Mouse (Mus musculus) MEL (cell line): Measurements from ENCODE around the gene Klrb1c.

Experiments
- BHLHE40 ChIP-seq: IDR thresholded peaks from 2 replicates; pipeline ENCODE4 v1.6.1; 2012; ENCODE audit warnings: low read depth, mild to moderate bottlenecking, inconsistent platforms, low read length, improper control_type of control experiment, borderline replicate concordance
- CTCF ChIP-seq, 3 experiments: IDR thresholded peaks in 2 of 3; conservative IDR thresholded peaks in 1 of 3; 2 replicates each; pipeline ENCODE4 v1.5.1; 2011 to 2012; ENCODE audit warnings: low read length in 3 of 3, low read depth in 2 of 3, mild to moderate bottlenecking in 2 of 3, improper control_type of control experiment in 1 of 3, inconsistent platforms in 1 of 3, mixed read lengths in 1 of 3, moderate library complexity in 1 of 3; ENCODE audit not compliant: control insufficient read depth in 1 of 3, insufficient read depth in 1 of 3, poor library complexity in 1 of 3, severe bottlenecking in 1 of 3
- EP300 ChIP-seq, 2 experiments: IDR thresholded peaks; 2 replicates each; pipeline ENCODE4 v1.6.1; 2011; ENCODE audit warnings: improper control_type of control experiment in 2 of 2, low read length in 2 of 2, low read depth in 1 of 2, mild to moderate bottlenecking in 1 of 2
- MAZ ChIP-seq: IDR thresholded peaks from 2 replicates; pipeline ENCODE4 v1.6.1; 2012; ENCODE audit warnings: low read depth, mild to moderate bottlenecking, inconsistent platforms, low read length, improper control_type of control experiment
- MXI1 ChIP-seq: IDR thresholded peaks from 2 replicates; pipeline ENCODE4 v1.6.1; 2011; ENCODE audit warnings: mild to moderate bottlenecking, low read depth, low read length, improper control_type of control experiment
- MYC ChIP-seq: IDR thresholded peaks from 2 replicates; pipeline ENCODE4 v1.6.1; 2011; ENCODE audit warnings: low read depth, mild to moderate bottlenecking, low read length, improper control_type of control experiment, moderate library complexity
- POLR2AphosphoS2 ChIP-seq: IDR thresholded peaks from 2 replicates; pipeline ENCODE4 v1.6.1; 2011; ENCODE audit warnings: low read length, improper control_type of control experiment
- SMC3 ChIP-seq: IDR thresholded peaks from 2 replicates; pipeline ENCODE4 v1.6.1; 2011; ENCODE audit warnings: low read depth, low read length, improper control_type of control experiment
- TAL1 ChIP-seq: IDR thresholded peaks from 2 replicates; pipeline ENCODE4 v1.6.1; 2012; ENCODE audit warnings: mild to moderate bottlenecking, inconsistent platforms, low read length, moderate library complexity, mixed read lengths
- UBTF ChIP-seq: IDR thresholded peaks from 2 replicates; pipeline ENCODE4 v1.6.1; 2012; ENCODE audit warnings: low read depth, mild to moderate bottlenecking, inconsistent platforms, low read length, improper control_type of control experiment, moderate library complexity, borderline replicate concordance; ENCODE audit not compliant: insufficient read depth
- USF2 ChIP-seq, 2 experiments: IDR thresholded peaks; 2 replicates each; pipeline ENCODE4 v1.6.1; 2011 to 2012; ENCODE audit warnings: improper control_type of control experiment in 2 of 2, low read length in 2 of 2, borderline replicate concordance in 1 of 2, inconsistent platforms in 1 of 2, low read depth in 1 of 2, mild to moderate bottlenecking in 1 of 2; ENCODE audit not compliant: insufficient read depth in 1 of 2
- ZKSCAN1 ChIP-seq: IDR thresholded peaks from 2 replicates; pipeline ENCODE4 v1.6.1; 2012; ENCODE audit warnings: low read depth, mild to moderate bottlenecking, inconsistent platforms, low read length, improper control_type of control experiment, moderate library complexity
- ZMIZ1 ChIP-seq: IDR thresholded peaks from 2 replicates; pipeline ENCODE4 v1.6.1; 2012; ENCODE audit warnings: low read depth, mild to moderate bottlenecking, inconsistent platforms, low read length, improper control_type of control experiment, moderate library complexity

DNA sequence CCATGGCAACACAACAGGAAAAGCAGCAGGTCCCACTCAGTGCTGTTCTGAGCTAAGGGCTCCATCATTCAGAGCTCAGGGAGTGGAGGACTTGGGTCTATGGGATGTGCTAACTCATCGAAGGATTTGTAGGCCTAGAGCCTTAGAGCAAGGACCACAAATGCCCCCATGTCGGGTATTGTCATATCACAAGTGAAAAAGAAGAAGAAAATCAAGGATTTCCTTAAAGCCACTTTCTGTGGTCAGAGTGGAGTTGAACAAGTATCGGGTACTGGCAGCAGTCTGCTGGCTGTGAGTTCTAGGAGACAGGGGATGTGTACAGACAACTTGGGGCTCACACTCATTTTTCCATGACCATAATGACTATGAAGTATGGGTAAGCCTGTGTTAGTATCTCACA, 37.8 kb upstream of the Klrb1c start:
- TF ChIP-seq UBTF = no peak
- TF ChIP-seq CTCF (IDR thresholded peaks at IDR 0.05 in 2 of 3, conservative IDR thresholded peaks at IDR 0.05 in 1 of 3; ENCODE audit: control insufficient read depth in 1 of 3, insufficient read depth in 1 of 3, low read depth in 2 of 3, low read length in 3 of 3, poor library complexity in 1 of 3, severe bottlenecking in 1 of 3) = no peak
- no peak for TF ChIP-seq MAZ
- no peak for TF ChIP-seq EP300 (IDR thresholded peaks at IDR 0.05; ENCODE audit: low read depth in 1 of 2, low read length in 2 of 2)
- no peak for TF ChIP-seq MXI1
- no peak for TF ChIP-seq USF2 (IDR thresholded peaks at IDR 0.05; ENCODE audit: borderline replicate concordance in 1 of 2, insufficient read depth in 1 of 2, low read depth in 1 of 2, low read length in 2 of 2)
- TF ChIP-seq ZMIZ1 = no peak
- no peak for TF ChIP-seq BHLHE40
- no peak for TF ChIP-seq MYC
- no peak for TF ChIP-seq TAL1
- no peak for TF ChIP-seq ZKSCAN1
- no peak for TF ChIP-seq POLR2AphosphoS2
- TF ChIP-seq SMC3 = no peak
